Mouse (Mus musculus) G1E (cell line): Measurements from ENCODE around the gene Cdkn2aipnl.

ENCODE experiments used
- CTCF ChIP-seq: IDR thresholded peaks from 2 replicates; pipeline ENCODE4 v1.5.1; 2012; ENCODE audit warnings: low read depth, low read length, inconsistent platforms, mixed read lengths
- GATA1 ChIP-seq: IDR thresholded peaks from 2 replicates; pipeline ENCODE4 v1.6.1; 2012; ENCODE audit warnings: borderline replicate concordance, low read length, inconsistent platforms, mixed read lengths

DNA sequence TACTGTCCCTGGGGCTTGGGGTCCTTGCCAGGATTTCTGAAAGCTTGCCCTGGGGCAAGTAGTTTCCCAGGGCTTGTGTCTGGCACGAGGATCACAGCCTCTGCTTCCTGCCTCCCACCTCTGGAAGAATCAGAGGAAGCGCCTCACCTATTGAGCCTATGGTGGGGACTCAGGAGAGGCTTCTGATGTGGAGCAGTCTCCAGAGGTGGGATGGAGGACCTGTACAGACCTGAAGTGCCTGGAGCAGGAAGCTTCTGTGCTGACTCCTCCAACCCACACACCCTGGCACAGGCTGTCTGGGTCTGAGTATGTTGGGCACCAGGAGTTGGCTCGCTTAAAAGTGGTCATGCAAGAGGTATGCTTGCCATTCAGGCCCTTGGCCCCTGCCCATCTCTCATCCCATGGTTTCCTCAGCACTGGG lies 45.0 kb upstream of the Cdkn2aipnl start:
- no peak for TF ChIP-seq CTCF
- no peak for TF ChIP-seq GATA1
